Mouse (Mus musculus): Measurements from ENCODE around the gene Mlf2. TPM values are rescaled to one million over a fixed set of nuclear protein-coding genes. Genes with fewer than 3 reads are reported as not detected.

Mlf2 gene
- polyA plus RNA-seq, 1 experiment from 2014 or later: 402 TPM

- 1% methylated on average over 48 of the region's 48 CpGs for WGBS
- Histone ChIP-seq H3K4me3 (peak overlapping the region; percentile 94), H3K4me1 (peaks cover 34% of the 10 kb centered on the region), H3K9me3 (no peaks in the 10 kb centered on the region), H3K27ac (peak overlapping the region; percentile 94), H3K27me3 (ENCODE audit: insufficient read depth, poor library complexity, severe bottlenecking) (no peaks in the 10 kb centered on the region), H3K36me3 (peaks cover 40% of the 10 kb centered on the region)
- peak; percentile 88 for DNase-seq (ENCODE audit: low spot score)
Observed at GRCm38 (mm10) chr6:124931525-124932313, 533 bp downstream of the Mlf2 start.

- Histone ChIP-seq H3K9me3 (no peaks in the 10 kb centered on the region), H3K27me3 (ENCODE audit: insufficient read depth, poor library complexity, severe bottlenecking) (no peaks in the 10 kb centered on the region), H3K27ac (peak overlapping the region; percentile 94), H3K4me3 (peak overlapping the region; percentile 94), H3K36me3 (peaks cover 46% of the 10 kb centered on the region), H3K4me1 (peaks cover 34% of the 10 kb centered on the region)
- no peak for DNase-seq (ENCODE audit: low spot score)
- WGBS: 54% methylated on average over 12 of the region's 12 CpGs
Observed at GRCm38 (mm10) chr6:124932314-124932695, 1.1 kb downstream of the Mlf2 start.

- Histone ChIP-seq H3K4me3 (peak overlapping the region; percentile 94; the same call in 1 of the 2 replicates), H3K36me3 (peaks cover 54% of the 10 kb centered on the region), H3K9me3 (no peaks in the 10 kb centered on the region), H3K4me1 (peaks cover 34% of the 10 kb centered on the region), H3K27ac (no peak overlapping the region), H3K27me3 (ENCODE audit: insufficient read depth, poor library complexity, severe bottlenecking) (no peaks in the 10 kb centered on the region)
- WGBS: 92% methylated on average over 3 of the region's 3 CpGs
- DNase-seq (ENCODE audit: low spot score): no peak
Observed at GRCm38 (mm10) chr6:124933127-124933526, 1.9 kb downstream of the Mlf2 start.

GRCm38 (mm10) chr6:124934670-124935069, 3.5 kb downstream of the Mlf2 start:
- Histone ChIP-seq H3K27me3 (ENCODE audit: insufficient read depth, poor library complexity, severe bottlenecking) (no peaks in the 10 kb centered on the region), H3K36me3 (peaks cover 68% of the 10 kb centered on the region), H3K9me3 (no peaks in the 10 kb centered on the region), H3K4me1 (peaks cover 34% of the 10 kb centered on the region), H3K4me3 (no peak overlapping the region), H3K27ac (no peak overlapping the region)
- 93% methylated on average over 7 of the region's 7 CpGs for WGBS
- no peak for DNase-seq (ENCODE audit: low spot score)

- Histone ChIP-seq H3K4me1 (peaks cover 22% of the 10 kb centered on the region), H3K4me3 (no peak overlapping the region), H3K36me3 (peaks cover 70% of the 10 kb centered on the region), H3K27me3 (ENCODE audit: insufficient read depth, poor library complexity, severe bottlenecking) (no peaks in the 10 kb centered on the region), H3K9me3 (no peaks in the 10 kb centered on the region), H3K27ac (no peak overlapping the region)
- no peak for DNase-seq (ENCODE audit: low spot score)
- 76% methylated on average over 1 of the region's 1 CpGs for WGBS
Observed at GRCm38 (mm10) chr6:124936681-124937080, 5.5 kb downstream of the Mlf2 start.

GRCm38 (mm10) chr6:124937493-124937892, 6.3 kb downstream of the Mlf2 start:
- WGBS: 80% methylated on average over 2 of the region's 2 CpGs
- Histone ChIP-seq H3K9me3 (no peaks in the 10 kb centered on the region), H3K27ac (no peak overlapping the region), H3K27me3 (ENCODE audit: insufficient read depth, poor library complexity, severe bottlenecking) (no peaks in the 10 kb centered on the region), H3K4me1 (peaks cover 17% of the 10 kb centered on the region), H3K4me3 (no peak overlapping the region), H3K36me3 (peaks cover 67% of the 10 kb centered on the region)
- DNase-seq (ENCODE audit: low spot score): no peak

- H3K4me1 ChIP-seq: peaks cover 12% of the 10 kb centered on the region; the same call in 1 of the 2 replicates
- WGBS: 85% methylated on average over 7 of the region's 7 CpGs
- H3K36me3 ChIP-seq: peaks cover 61% of the 10 kb centered on the region
- H3K27ac ChIP-seq: no peak overlapping the region
- no peak overlapping the region for H3K4me3 ChIP-seq
- H3K9me3 ChIP-seq: no peaks in the 10 kb centered on the region
- DNase-seq (ENCODE audit: low spot score): no peak
- no peaks in the 10 kb centered on the region for H3K27me3 ChIP-seq (ENCODE audit: insufficient read depth, poor library complexity, severe bottlenecking)
Observed at GRCm38 (mm10) chr6:124938554-124938953, 7.4 kb downstream of the Mlf2 start.

GRCm38 (mm10) chr6:124941679-124942078, 10.5 kb downstream of the Mlf2 start:
- Histone ChIP-seq H3K9me3 (no peaks in the 10 kb centered on the region), H3K36me3 (peaks cover 30% of the 10 kb centered on the region), H3K4me3 (no peak overlapping the region), H3K27me3 (ENCODE audit: insufficient read depth, poor library complexity, severe bottlenecking) (no peaks in the 10 kb centered on the region), H3K4me1 (no peaks in the 10 kb centered on the region), H3K27ac (no peak overlapping the region)
- 94% methylated on average over 1 of the region's 1 CpGs for WGBS
- DNase-seq (ENCODE audit: low spot score): no peak

GRCm38 (mm10) chr6:124943526-124943925, 12.3 kb downstream of the Mlf2 start:
- WGBS: 81% methylated on average over 3 of the region's 3 CpGs
- H3K4me3 ChIP-seq: no peak overlapping the region
- peaks cover 11% of the 10 kb centered on the region for H3K36me3 ChIP-seq
- no peaks in the 10 kb centered on the region for H3K4me1 ChIP-seq
- no peaks in the 10 kb centered on the region for H3K27me3 ChIP-seq (ENCODE audit: insufficient read depth, poor library complexity, severe bottlenecking)
- no peaks in the 10 kb centered on the region for H3K9me3 ChIP-seq
- no peak for DNase-seq (ENCODE audit: low spot score)
- no peak overlapping the region for H3K27ac ChIP-seq

GRCm38 (mm10) chr6:124953991-124954715, 23.0 kb downstream of the Mlf2 start:
- no peak overlapping the region for H3K4me3 ChIP-seq
- H3K27ac ChIP-seq: no peak overlapping the region
- DNase-seq (ENCODE audit: low spot score): no peak
- peaks cover 49% of the 10 kb centered on the region for H3K36me3 ChIP-seq
- H3K4me1 ChIP-seq: no peaks in the 10 kb centered on the region
- H3K27me3 ChIP-seq (ENCODE audit: insufficient read depth, poor library complexity, severe bottlenecking): no peaks in the 10 kb centered on the region
- WGBS: 80% methylated on average over 2 of the region's 2 CpGs
- H3K9me3 ChIP-seq: no peaks in the 10 kb centered on the region

- Histone ChIP-seq H3K4me3 (no peak overlapping the region), H3K9me3 (no peaks in the 10 kb centered on the region), H3K27me3 (ENCODE audit: insufficient read depth, poor library complexity, severe bottlenecking) (no peaks in the 10 kb centered on the region), H3K36me3 (peaks cover 59% of the 10 kb centered on the region), H3K4me1 (no peaks in the 10 kb centered on the region), H3K27ac (no peak overlapping the region)
- DNase-seq (ENCODE audit: low spot score): no peak
- 84% methylated on average over 4 of the region's 4 CpGs for WGBS
Observed at GRCm38 (mm10) chr6:124955212-124955611, 24.0 kb downstream of the Mlf2 start.

- no peaks in the 10 kb centered on the region for H3K27me3 ChIP-seq (ENCODE audit: insufficient read depth, poor library complexity, severe bottlenecking)
- no peaks in the 10 kb centered on the region for H3K9me3 ChIP-seq
- H3K36me3 ChIP-seq: peaks cover 81% of the 10 kb centered on the region
- peaks cover 9% of the 10 kb centered on the region; the same call in 1 of the 2 replicates for H3K4me1 ChIP-seq
- H3K4me3 ChIP-seq: no peak overlapping the region
- DNase-seq (ENCODE audit: low spot score): no peak
- 85% methylated on average over 3 of the region's 3 CpGs for WGBS
- H3K27ac ChIP-seq: no peak overlapping the region
Observed at GRCm38 (mm10) chr6:124958127-124958526, 26.9 kb downstream of the Mlf2 start.

GRCm38 (mm10) chr6:124959960-124960359, 28.8 kb downstream of the Mlf2 start:
- 95% methylated on average over 13 of the region's 13 CpGs for WGBS
- Histone ChIP-seq H3K9me3 (no peaks in the 10 kb centered on the region), H3K27me3 (ENCODE audit: insufficient read depth, poor library complexity, severe bottlenecking) (no peaks in the 10 kb centered on the region), H3K4me1 (peaks cover 18% of the 10 kb centered on the region), H3K27ac (no peak overlapping the region), H3K4me3 (no peak overlapping the region), H3K36me3 (peaks cover 79% of the 10 kb centered on the region)
- DNase-seq (ENCODE audit: low spot score): no peak
